In genomic region chr16:4965392-4966129, GRCm38 (mm10) we compare ENCODE assay signal across 10 mouse cellular contexts. TPM values are rescaled to one million over a fixed set of nuclear protein-coding genes. Genes with fewer than 3 reads are reported as not detected.
DNase-seq lines count a peak whose midpoint lies in the region; ATAC-seq and TF ChIP-seq lines count a peak whose summit lies in the region.
"Had no signal": no experiment of that assay in that cellular context is flagged by ENCODE, and none has a peak within 500 bp of the region (broad histone marks: within the 10 kb centered on the region; RNA-seq: fewer than 3 reads in every experiment).

No protein-coding gene starts in this region.

- DNase-seq in left cerebral cortex, adult 2 months (ENCODE audit: extremely low spot score in 1 of 2, low spot score in 2 of 2) = no peak
- DNase-seq in left cerebral cortex, adult 8-10 months (ENCODE audit: low spot score in 2 of 2) = no peak
- DNase-seq in cerebellum, postnatal 25 days = peak; percentile 49 to 56
- no peak for DNase-seq in layer of hippocampus, postnatal 14 days (ENCODE audit: low spot score in 2 of 2)
- DNase-seq in layer of hippocampus, adult 9-11 months = no peak
- DNase-seq: heart, postnatal 14 days had no signal

- peak overlapping the region; percentile 24; the same call in 1 of the 2 replicates for H3K27ac ChIP-seq in left cerebral cortex, adult 2 months
- no peak overlapping the region for H3K27ac ChIP-seq in hindbrain, embryonic 12.5 days

- peaks cover 24% of the 10 kb centered on the region for H3K79me2 ChIP-seq in myocyte (ENCODE audit: control insufficient read depth, insufficient read depth)

- TF ChIP-seq POLR2A in myocyte (IDR thresholded peaks at IDR 0.05; ENCODE audit: insufficient read length, low read depth) = no peak

- 87% methylated on average over 8 of the region's 8 CpGs for WGBS in hindbrain, embryonic 12.5 days

- no peak overlapping the region for H3K9ac ChIP-seq in hindbrain, embryonic 12.5 days

- no peak for TF ChIP-seq CTCF in left cerebral cortex, adult 2 months (IDR thresholded peaks at IDR 0.05)

- peaks cover 6% of the 10 kb centered on the region; the same call in 1 of the 2 replicates for H3K36me3 ChIP-seq in hindbrain, embryonic 12.5 days
- H3K36me3 ChIP-seq in myocyte (ENCODE audit: control insufficient read depth, insufficient read depth) = no peaks in the 10 kb centered on the region

- no peaks in the 10 kb centered on the region for H3K9me3 ChIP-seq in hindbrain, embryonic 12.5 days (replicated peaks)

- no peak for ATAC-seq in hindbrain, embryonic 12.5 days (ENCODE audit: low FRiP score)

- H3K4me3 ChIP-seq in left cerebral cortex, adult 2 months = no peak overlapping the region; the same call in 1 of the 2 replicates
- 0 out of 2 replicates have a peak overlapping the region, but pooled peaks have one; percentile 95 for H3K4me3 ChIP-seq in hindbrain, embryonic 12.5 days
- H3K4me3 ChIP-seq in myocyte = peak overlapping the region; percentile 39

- H3ac ChIP-seq in myocyte (ENCODE audit: control insufficient read depth, insufficient read length) = no peak overlapping the region

- H3K4me1 ChIP-seq in hindbrain, embryonic 12.5 days = peaks cover 21% of the 10 kb centered on the region

- H3K4me2 ChIP-seq in hindbrain, embryonic 12.5 days (replicated peaks) = peak overlapping the region; percentile 86
- H3K4me2 ChIP-seq in myocyte (ENCODE audit: low read depth) = peak overlapping the region; percentile 72

- no peaks in the 10 kb centered on the region for H3K27me3 ChIP-seq in hindbrain, embryonic 12.5 days
- H3K27me3 ChIP-seq in myocyte (ENCODE audit: control insufficient read depth, insufficient read depth, insufficient read length) = no peaks in the 10 kb centered on the region

- intact Hi-C loops in left cerebral cortex, adult 2 months (cut with DNase I) = loop anchor here (2.0 kb wide), 1 partner anchor 47 kb away; the partner anchor contains the start of gene Rogdi

TF ChIP-seq in myocyte, 11 proteins besides CTCF, POLR2A, EP300 and RAD21:
- TF ChIP-seq MYOG (IDR thresholded peaks at IDR 0.05; ENCODE audit: control insufficient read depth in 1 of 3, insufficient read depth in 1 of 3, insufficient read length in 2 of 3, low read depth in 2 of 3) (no peak), TCF3 (IDR thresholded peaks at IDR 0.05; ENCODE audit: insufficient read length, low read depth) (no peak), SRF (IDR thresholded peaks at IDR 0.05; ENCODE audit: control insufficient read depth, insufficient read length, low read depth) (no peak), E2F4 (IDR thresholded peaks at IDR 0.05; ENCODE audit: insufficient read depth) (no peak), REST (IDR thresholded peaks at IDR 0.05; ENCODE audit: insufficient read depth, insufficient read length) (no peak), MAX (IDR thresholded peaks at IDR 0.05; ENCODE audit: low read depth) (no peak), POLR2AphosphoS2 (IDR thresholded peaks at IDR 0.05; ENCODE audit: insufficient read length, low read depth) (no peak), MYOD1 (IDR thresholded peaks at IDR 0.05; ENCODE audit: control insufficient read depth in 1 of 3, insufficient read length in 2 of 3, low read depth in 2 of 3) (no peak), TCF12 (IDR thresholded peaks at IDR 0.05; ENCODE audit: insufficient read depth, poor library complexity, severe bottlenecking) (no peak), USF1 (IDR thresholded peaks at IDR 0.05; ENCODE audit: low read depth) (no peak), CEBPB (IDR thresholded peaks at IDR 0.05; ENCODE audit: insufficient read depth, poor library complexity, severe bottlenecking) (no peak)

RNA-seq across cellular contexts. Expression of gene Anks3, which starts 1.6 kb away (rescaled TPM):
- 10 to 100 TPM; 67.3 to 68.3 TPM for total RNA-seq in left cerebral cortex, adult 2 months (2021)
- total RNA-seq in left cerebral cortex, adult 8-10 months (2022) = 10 to 100 TPM; 48.8 to 58.9 (median 56.3) TPM
- polyA plus RNA-seq in hindbrain, embryonic 12.5 days (2016; fragmentation: Nextera tagmentation; extraction: Ambion mirVana) = 66.7 and 68.0 TPM in 2 replicates
- 25.2 TPM for polyA plus RNA-seq in myocyte (2012; fragmentation: generic; extraction: Trizol)
- total RNA-seq in layer of hippocampus, postnatal 14 days (2021) = 10 to 100 TPM; 57.1 to 58.6 TPM

RNA-seq across cellular contexts. Expression of gene Nudt16l1, which starts 27.0 kb away (rescaled TPM):
- total RNA-seq in left cerebral cortex, adult 2 months (2021) = 10 to 100 TPM; 70.1 to 71.4 TPM
- total RNA-seq in left cerebral cortex, adult 8-10 months (2022) = 10 to 100 TPM; 65.1 to 79.3 (median 69.9) TPM
- 121 and 134 TPM in 2 replicates for polyA plus RNA-seq in hindbrain, embryonic 12.5 days (2016; fragmentation: Nextera tagmentation; extraction: Ambion mirVana)
- polyA plus RNA-seq in myocyte (2012; fragmentation: generic; extraction: Trizol) = 46.1 TPM
- total RNA-seq in layer of hippocampus, postnatal 14 days (2021) = 10 to 100 TPM; 75.5 to 77.1 TPM

RNA-seq across cellular contexts. Expression of gene Sept12, which starts 32.1 kb away (rescaled TPM):
- not detected for total RNA-seq in left cerebral cortex, adult 2 months (2021)
- not detected for total RNA-seq in left cerebral cortex, adult 8-10 months (2022)
- polyA plus RNA-seq in hindbrain, embryonic 12.5 days (2016; fragmentation: Nextera tagmentation; extraction: Ambion mirVana) = not detected in 2 replicates
- polyA plus RNA-seq in myocyte (2012; fragmentation: generic; extraction: Trizol) = 0.04 TPM
- total RNA-seq in layer of hippocampus, postnatal 14 days (2021) = not detected
- total RNA-seq: common myeloid progenitor, adult 5-6 weeks; heart, postnatal 14 days; left cerebral cortex, postnatal 14 days had no signal

RNA-seq across cellular contexts. Expression of gene Smim22, which starts 41.5 kb away (rescaled TPM):
- not detected for total RNA-seq in left cerebral cortex, adult 2 months (2021)
- total RNA-seq in left cerebral cortex, adult 8-10 months (2022) = not detected
- 3.1 and 5.0 TPM in 2 replicates for polyA plus RNA-seq in hindbrain, embryonic 12.5 days (2016; fragmentation: Nextera tagmentation; extraction: Ambion mirVana)
- polyA plus RNA-seq in myocyte (2012; fragmentation: generic; extraction: Trizol) = 8.5 TPM
- total RNA-seq in layer of hippocampus, postnatal 14 days (2021) = not detected
- total RNA-seq: common myeloid progenitor, adult 5-6 weeks; heart, postnatal 14 days; left cerebral cortex, postnatal 14 days had no signal

RNA-seq across cellular contexts. Expression of gene Rogdi, which starts 47.8 kb away (rescaled TPM):
- total RNA-seq in left cerebral cortex, adult 2 months (2021) = 100 to 1,000 TPM; 209 to 213 TPM
- 100 to 1,000 TPM; 160 to 204 (median 189) TPM for total RNA-seq in left cerebral cortex, adult 8-10 months (2022)
- 98.6 and 101 TPM in 2 replicates for polyA plus RNA-seq in hindbrain, embryonic 12.5 days (2016; fragmentation: Nextera tagmentation; extraction: Ambion mirVana)
- 50.5 TPM for polyA plus RNA-seq in myocyte (2012; fragmentation: generic; extraction: Trizol)
- total RNA-seq in layer of hippocampus, postnatal 14 days (2021) = 100 to 1,000 TPM; 280 to 286 TPM

Comparison
In these comparisons a context has a peak if more than half of its experiments do, and no peak if none do; other contexts are left out.
1. DNase-seq: peak in cerebellum, postnatal 25 days (2 of 2); none in left cerebral cortex, adult 2 months (0 of 2), left cerebral cortex, adult 8-10 months (0 of 2), layer of hippocampus, postnatal 14 days (0 of 2) and layer of hippocampus, adult 9-11 months (single experiment).